Comparison of ENCODE assay signal across 7 mouse cellular contexts in genomic region chr15:77970470-77971292, GRCm38 (mm10). TPM values are rescaled to one million over a fixed set of nuclear protein-coding genes. Genes with fewer than 3 reads are reported as not detected.
DNase-seq lines count a peak whose midpoint lies in the region; ATAC-seq lines count a peak whose summit lies in the region.

Gene Eif3d (minus strand): TSS chr15:77970813.

- peak within 1 kb of the TSS; percentile 97 for H3K27ac ChIP-seq in embryonic facial prominence, embryonic 11.5 days (replicated peaks; ENCODE audit: low read depth, low read length)
- peak within 1 kb of the TSS; percentile 97 for H3K27ac ChIP-seq in limb, embryonic 10.5 days
- H3K27ac ChIP-seq in midbrain, embryonic 13.5 days, result peak within 1 kb of the TSS; percentile 98

- ATAC-seq in embryonic facial prominence, embryonic 11.5 days (replicated peaks; ENCODE audit: insufficient number of reproducible peaks, low FRiP score, low TSS enrichment, low read depth), result peak; percentile 72
- peak; percentile 86 for ATAC-seq in granulocyte monocyte progenitor cell, adult 5-6 weeks (replicated peaks; ENCODE audit: poor library complexity, severe bottlenecking)
- peak; percentile 88 for ATAC-seq in midbrain, embryonic 13.5 days

- H3K9ac ChIP-seq in embryonic facial prominence, embryonic 11.5 days (replicated peaks; ENCODE audit: low read length), result peak within 1 kb of the TSS; percentile 92
- peak within 1 kb of the TSS; percentile 97 for H3K9ac ChIP-seq in midbrain, embryonic 13.5 days (replicated peaks)

- WGBS in embryonic facial prominence, embryonic 11.5 days, result under 1% methylated on average over 72 of the region's 72 CpGs
- WGBS in limb, embryonic 10.5 days, result under 1% methylated on average over 72 of the region's 72 CpGs
- WGBS in midbrain, embryonic 13.5 days, result under 1% methylated on average over 72 of the region's 72 CpGs

- peaks cover 7% of the 10 kb centered on the region for H3K36me3 ChIP-seq in embryonic facial prominence, embryonic 11.5 days (replicated peaks; ENCODE audit: control insufficient read depth, insufficient read depth, low read depth, low read length)
- H3K36me3 ChIP-seq in limb, embryonic 10.5 days, result peaks cover 33% of the 10 kb centered on the region
- peaks cover 29% of the 10 kb centered on the region for H3K36me3 ChIP-seq in midbrain, embryonic 13.5 days

- peak; percentile 97 for DNase-seq in adrenal gland, postnatal 14 days
- peak; percentile 95 for DNase-seq in embryonic facial prominence, embryonic 11.5 days (ENCODE audit: low spot score)
- peak; percentile 97 for DNase-seq in kidney, adult 11 months
- peak; percentile 98 for DNase-seq in limb, embryonic 10.5 days (ENCODE audit: low spot score)
- DNase-seq in spleen, adult 12 weeks (ENCODE audit: low spot score), result peak; percentile 98

- H3K9me3 ChIP-seq in embryonic facial prominence, embryonic 11.5 days (replicated peaks; ENCODE audit: control insufficient read depth, low read length), result no peaks in the 10 kb centered on the region
- H3K9me3 ChIP-seq in limb, embryonic 10.5 days (replicated peaks), result no peaks in the 10 kb centered on the region
- no peaks in the 10 kb centered on the region for H3K9me3 ChIP-seq in midbrain, embryonic 13.5 days

- H3K4me3 ChIP-seq in embryonic facial prominence, embryonic 11.5 days (ENCODE audit: low read depth, low read length), result peak within 1 kb of the TSS; percentile 94
- peak within 1 kb of the TSS; percentile 98 for H3K4me3 ChIP-seq in limb, embryonic 10.5 days
- H3K4me3 ChIP-seq in midbrain, embryonic 13.5 days (replicated peaks), result peak within 1 kb of the TSS; percentile 95

- peak within 1 kb of the TSS; percentile 92 for H3K4me2 ChIP-seq in embryonic facial prominence, embryonic 11.5 days (ENCODE audit: low read depth, low read length)
- peak within 1 kb of the TSS; percentile 96 for H3K4me2 ChIP-seq in midbrain, embryonic 13.5 days (replicated peaks)

- no peaks in the 10 kb centered on the region for H3K4me1 ChIP-seq in embryonic facial prominence, embryonic 11.5 days (ENCODE audit: control insufficient read depth, insufficient read depth, low read length)
- H3K4me1 ChIP-seq in limb, embryonic 10.5 days, result peaks cover 23% of the 10 kb centered on the region
- H3K4me1 ChIP-seq in midbrain, embryonic 13.5 days (replicated peaks), result peaks cover 23% of the 10 kb centered on the region

- H3K27me3 ChIP-seq in embryonic facial prominence, embryonic 11.5 days (ENCODE audit: control insufficient read depth, insufficient read depth, low read length), result no peaks in the 10 kb centered on the region
- H3K27me3 ChIP-seq in limb, embryonic 10.5 days (ENCODE audit: low read depth, poor library complexity, severe bottlenecking), result no peaks in the 10 kb centered on the region
- no peaks in the 10 kb centered on the region for H3K27me3 ChIP-seq in midbrain, embryonic 13.5 days

RNA-seq across cellular contexts. Expression of gene Eif3d, which starts in this region (rescaled TPM):
- total RNA-seq in adrenal gland, postnatal 14 days (2021), result 152 and 167 TPM in 2 replicates
- polyA plus RNA-seq in embryonic facial prominence, embryonic 11.5 days (2014; fragmentation: Nextera tagmentation; extraction: Ambion mirVana), result 246 and 247 TPM in 2 replicates
- 190 and 212 TPM in 2 replicates for total RNA-seq in granulocyte monocyte progenitor cell, adult 5-6 weeks (2014; fragmentation: Nextera tagmentation)
- 219 and 227 TPM in 2 replicates for total RNA-seq in granulocyte monocyte progenitor cell, adult 5-6 weeks (2017)
- polyA plus RNA-seq in limb, embryonic 10.5 days (2016; fragmentation: Nextera tagmentation; extraction: Ambion mirVana), result 260 and 285 TPM in 2 replicates
- 204 and 210 TPM in 2 replicates for polyA plus RNA-seq in midbrain, embryonic 13.5 days (2015; fragmentation: Nextera tagmentation; extraction: Ambion mirVana)

Comparison
In these comparisons a context has a peak if more than half of its experiments do, and no peak if none do; other contexts are left out.
1. Peak in every context shown above with its lines: DNase-seq, ATAC-seq, H3K4me3 ChIP-seq and H3K27ac ChIP-seq.